Mouse (Mus musculus) brown adipose tissue, adult 24 weeks (tissue): ENCODE measurements around the gene Rai1. TPM values are rescaled to one million over a fixed set of nuclear protein-coding genes. Genes with fewer than 3 reads are reported as not detected.

ENCODE experiments used
- H3K27ac ChIP-seq: fragments of 200-500 bp; replicated peaks from 2 replicates; pipeline ENCODE4 v1.5.1; 2012; ENCODE audit warnings: low read depth, mild to moderate bottlenecking, low read length
- H3K4me1 ChIP-seq: fragments of 200-500 bp; 2 replicates; pipeline ENCODE4 v1.6.1; 2012; ENCODE audit warnings: low read length, mixed read lengths; ENCODE audit not compliant: control insufficient read depth, insufficient read depth, insufficient read length
- H3K4me3 ChIP-seq: fragments of 200-500 bp; 2 replicates; pipeline ENCODE4 v1.5.1; 2012; ENCODE audit warnings: low read depth, mild to moderate bottlenecking, low read length, moderate library complexity; ENCODE audit not compliant: insufficient read depth
- polyA plus RNA-seq: library from polyadenylated mRNA; stranded (reverse); fragments of >200 nt; gene quantifications from 2 replicates; pipeline ENCODE4 v1.2.4, GENCODE M21; 2012; ENCODE audit not compliant: missing spikeins, insufficient read depth, insufficient read length

The Rai1 gene
- polyA plus RNA-seq, 1 experiment: 11.7 TPM

- H3K27ac ChIP-seq: no peak overlapping the region
- no peak overlapping the region for H3K4me3 ChIP-seq
- peaks cover 9% of the 10 kb centered on the region; the same call in 1 of the 2 replicates for H3K4me1 ChIP-seq
These were observed 88.7 kb downstream of the Rai1 start for GRCm38 (mm10) chr11:60193556-60193955.

- no peak overlapping the region for H3K27ac ChIP-seq
- no peak overlapping the region for H3K4me3 ChIP-seq
These were observed 90.3 kb downstream of the Rai1 start for GRCm38 (mm10) chr11:60195108-60195507.

GRCm38 (mm10) chr11:60196344-60196743 is 91.5 kb downstream of the Rai1 start:
- H3K27ac ChIP-seq: no peak overlapping the region
- no peak overlapping the region for H3K4me3 ChIP-seq
- H3K4me1 ChIP-seq: peaks cover 2% of the 10 kb centered on the region; the same call in 1 of the 2 replicates

More at GRCm38 (mm10) chr11:60195108-60195507, 90.3 kb downstream of the Rai1 start:
- H3K4me1 ChIP-seq: peaks cover 2% of the 10 kb centered on the region; the same call in 1 of the 2 replicates

- H3K4me3 ChIP-seq: no peak overlapping the region
- no peak overlapping the region for H3K27ac ChIP-seq
- no peaks in the 10 kb centered on the region for H3K4me1 ChIP-seq
These were observed 93.3 kb downstream of the Rai1 start for GRCm38 (mm10) chr11:60197998-60198619.

GRCm38 (mm10) chr11:60198651-60199050 is 93.8 kb downstream of the Rai1 start:
- Histone ChIP-seq H3K4me1 (no peaks in the 10 kb centered on the region), H3K4me3 (no peak overlapping the region), H3K27ac (no peak overlapping the region)

GRCm38 (mm10) chr11:60199702-60200184 is 94.9 kb downstream of the Rai1 start:
- no peaks in the 10 kb centered on the region for H3K4me1 ChIP-seq
- H3K4me3 ChIP-seq: no peak overlapping the region
- no peak overlapping the region for H3K27ac ChIP-seq

- Histone ChIP-seq H3K27ac (no peak overlapping the region), H3K4me1 (no peaks in the 10 kb centered on the region), H3K4me3 (no peak overlapping the region)
These were observed 95.6 kb downstream of the Rai1 start for GRCm38 (mm10) chr11:60200384-60200783.

- no peak overlapping the region for H3K27ac ChIP-seq
- H3K4me1 ChIP-seq: peaks cover 8% of the 10 kb centered on the region; the same call in 1 of the 2 replicates
- H3K4me3 ChIP-seq: no peak overlapping the region
These were observed 98.2 kb downstream of the Rai1 start for GRCm38 (mm10) chr11:60202710-60203638.

GRCm38 (mm10) chr11:60205026-60205425 is 100.2 kb downstream of the Rai1 start:
- peaks cover 12% of the 10 kb centered on the region; the same call in 1 of the 2 replicates for H3K4me1 ChIP-seq
- no peak overlapping the region for H3K27ac ChIP-seq
- no peak overlapping the region for H3K4me3 ChIP-seq

GRCm38 (mm10) chr11:60206207-60206606 is 101.4 kb downstream of the Rai1 start:
- peaks cover 16% of the 10 kb centered on the region for H3K4me1 ChIP-seq
- H3K4me3 ChIP-seq: 0 out of 2 replicates have a peak overlapping the region, but pooled peaks have one; percentile 69
- no peak overlapping the region for H3K27ac ChIP-seq

- H3K4me3 ChIP-seq: peak overlapping the region; percentile 69
- peak overlapping the region; percentile 82 for H3K27ac ChIP-seq
- peaks cover 16% of the 10 kb centered on the region for H3K4me1 ChIP-seq
These were observed 103.4 kb downstream of the Rai1 start for GRCm38 (mm10) chr11:60208201-60208600.

GRCm38 (mm10) chr11:60208712-60209111 is 103.9 kb downstream of the Rai1 start:
- peaks cover 20% of the 10 kb centered on the region for H3K4me1 ChIP-seq
- peak overlapping the region; percentile 82 for H3K27ac ChIP-seq
- peak overlapping the region; percentile 69 for H3K4me3 ChIP-seq

- Histone ChIP-seq H3K4me3 (peak overlapping the region; percentile 69), H3K27ac (peak overlapping the region; percentile 82), H3K4me1 (peaks cover 20% of the 10 kb centered on the region)
These were observed 104.6 kb downstream of the Rai1 start for GRCm38 (mm10) chr11:60209217-60209932.

- peak overlapping the region; percentile 81 for H3K27ac ChIP-seq
- peaks cover 20% of the 10 kb centered on the region for H3K4me1 ChIP-seq
- peak overlapping the region; percentile 69 for H3K4me3 ChIP-seq
These were observed 105.1 kb downstream of the Rai1 start for GRCm38 (mm10) chr11:60209933-60210249.

GRCm38 (mm10) chr11:60210305-60210724 is 105.5 kb downstream of the Rai1 start:
- Histone ChIP-seq H3K4me3 (peak overlapping the region; percentile 69), H3K27ac (peak overlapping the region; percentile 81), H3K4me1 (peaks cover 20% of the 10 kb centered on the region)
